Mouse (Mus musculus): ENCODE results near the gene Paxx. TPM values are rescaled to one million over a fixed set of nuclear protein-coding genes. Genes with fewer than 3 reads are reported as not detected.

Gene Paxx
- polyA plus RNA-seq, 1 experiment = 114 TPM

GRCm38 (mm10) chr2:25450853-25451647 is 9.8 kb downstream of the Paxx start:
- no peaks in the 10 kb centered on the region for H3K4me1 ChIP-seq (ENCODE audit: control insufficient read depth, insufficient read depth, low read length)
- 25% methylated on average over 8 of the region's 8 CpGs for WGBS
- H3K4me3 ChIP-seq (replicated peaks; ENCODE audit: control insufficient read depth, low read depth, low read length) = no peak overlapping the region
- no peak for TF ChIP-seq POLR2A (IDR thresholded peaks at IDR 0.05; ENCODE audit: borderline replicate concordance, control insufficient read depth, low read depth, low read length)
- TF ChIP-seq CTCF (IDR thresholded peaks at IDR 0.05; ENCODE audit: control insufficient read depth, insufficient read depth, low read length) = no peak
- no peak overlapping the region for H3K27ac ChIP-seq (ENCODE audit: control insufficient read depth, insufficient read depth, low read depth, low read length, poor library complexity)

GRCm38 (mm10) chr2:25442682-25443081 is 18.2 kb downstream of the Paxx start:
- H3K27ac ChIP-seq (ENCODE audit: control insufficient read depth, insufficient read depth, low read depth, low read length, poor library complexity) = no peak overlapping the region
- WGBS = 85% methylated on average over 14 of the region's 14 CpGs
- TF ChIP-seq CTCF (IDR thresholded peaks at IDR 0.05; ENCODE audit: control insufficient read depth, insufficient read depth, low read length) (no peak), POLR2A (IDR thresholded peaks at IDR 0.05; ENCODE audit: borderline replicate concordance, control insufficient read depth, low read depth, low read length) (no peak)
- H3K4me1 ChIP-seq (ENCODE audit: control insufficient read depth, insufficient read depth, low read length) = no peaks in the 10 kb centered on the region
- no peak overlapping the region for H3K4me3 ChIP-seq (replicated peaks; ENCODE audit: control insufficient read depth, low read depth, low read length)

DNA sequence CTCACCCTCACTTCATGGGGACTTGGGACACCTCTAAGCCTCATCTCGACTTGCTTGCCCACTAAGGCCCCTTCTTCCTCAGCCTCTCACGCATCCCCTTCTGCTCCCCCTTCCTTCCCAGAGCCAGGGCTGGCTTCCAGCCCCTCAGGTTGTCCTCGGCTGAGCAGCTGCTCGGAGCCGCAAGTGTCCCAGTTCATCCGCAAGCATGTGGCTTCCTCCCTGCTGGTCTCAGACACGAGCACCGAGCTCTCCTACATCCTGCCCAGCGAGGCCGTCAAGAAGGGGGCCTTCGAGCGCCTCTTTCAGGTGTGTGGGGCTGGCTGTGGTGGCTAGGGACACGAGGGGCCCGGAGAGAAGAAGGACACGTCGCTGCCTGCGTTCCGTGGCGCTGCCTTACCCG is 19.8 kb downstream of the Paxx start:
- 88% methylated on average over 20 of the region's 20 CpGs for WGBS
- TF ChIP-seq POLR2A (IDR thresholded peaks at IDR 0.05; ENCODE audit: borderline replicate concordance, control insufficient read depth, low read depth, low read length) (no peak), CTCF (IDR thresholded peaks at IDR 0.05; ENCODE audit: control insufficient read depth, insufficient read depth, low read length) (no peak)
- no peak overlapping the region for H3K4me3 ChIP-seq (replicated peaks; ENCODE audit: control insufficient read depth, low read depth, low read length)
- no peaks in the 10 kb centered on the region for H3K4me1 ChIP-seq (ENCODE audit: control insufficient read depth, insufficient read depth, low read length)
- H3K27ac ChIP-seq (ENCODE audit: control insufficient read depth, insufficient read depth, low read depth, low read length, poor library complexity) = no peak overlapping the region

DNA sequence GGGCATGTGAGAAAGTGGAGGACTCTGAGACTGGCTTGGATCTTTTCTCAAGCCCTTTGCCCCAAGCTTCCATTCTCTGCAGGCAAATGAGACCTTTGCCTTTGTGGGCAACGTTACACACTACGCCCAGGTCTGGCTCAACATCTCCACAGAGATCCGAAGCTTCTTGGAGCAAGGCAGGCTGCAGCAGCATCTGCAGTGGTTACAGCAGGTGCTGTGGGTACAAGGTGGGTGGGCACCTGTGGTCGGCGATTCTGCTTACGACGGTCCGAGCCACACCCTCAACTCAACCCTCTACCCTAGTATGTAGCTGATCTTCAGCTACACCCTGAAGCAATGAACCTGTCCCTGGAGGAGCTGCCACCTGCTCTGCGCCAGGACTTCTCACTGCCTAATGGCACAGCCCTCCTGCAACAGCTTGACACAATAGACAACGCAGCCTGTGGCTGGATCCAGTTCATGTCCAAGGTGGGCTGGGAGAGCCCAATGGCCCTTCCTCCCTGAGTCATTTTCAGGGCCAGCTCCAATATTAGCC is 24.5 kb downstream of the Paxx start:
- WGBS = 89% methylated on average over 10 of the region's 10 CpGs
- H3K27ac ChIP-seq (ENCODE audit: control insufficient read depth, insufficient read depth, low read depth, low read length, poor library complexity) = no peak overlapping the region

GRCm38 (mm10) chr2:25434292-25434691 is 26.6 kb downstream of the Paxx start:
- no peak overlapping the region for H3K4me3 ChIP-seq (replicated peaks; ENCODE audit: control insufficient read depth, low read depth, low read length)
- WGBS = 89% methylated on average over 8 of the region's 8 CpGs
- H3K4me1 ChIP-seq (ENCODE audit: control insufficient read depth, insufficient read depth, low read length) = no peaks in the 10 kb centered on the region
- TF ChIP-seq POLR2A (IDR thresholded peaks at IDR 0.05; ENCODE audit: borderline replicate concordance, control insufficient read depth, low read depth, low read length) (no peak), CTCF (IDR thresholded peaks at IDR 0.05; ENCODE audit: control insufficient read depth, insufficient read depth, low read length) (no peak)
- H3K27ac ChIP-seq (ENCODE audit: control insufficient read depth, insufficient read depth, low read depth, low read length, poor library complexity) = no peak overlapping the region

More for the DNA sequence above, 24.5 kb downstream of the Paxx start:
- TF ChIP-seq CTCF (IDR thresholded peaks at IDR 0.05; ENCODE audit: control insufficient read depth, insufficient read depth, low read length) (no peak), POLR2A (IDR thresholded peaks at IDR 0.05; ENCODE audit: borderline replicate concordance, control insufficient read depth, low read depth, low read length) (no peak)
- Histone ChIP-seq H3K4me3 (replicated peaks; ENCODE audit: control insufficient read depth, low read depth, low read length) (no peak overlapping the region), H3K4me1 (ENCODE audit: control insufficient read depth, insufficient read depth, low read length) (no peaks in the 10 kb centered on the region)

DNA sequence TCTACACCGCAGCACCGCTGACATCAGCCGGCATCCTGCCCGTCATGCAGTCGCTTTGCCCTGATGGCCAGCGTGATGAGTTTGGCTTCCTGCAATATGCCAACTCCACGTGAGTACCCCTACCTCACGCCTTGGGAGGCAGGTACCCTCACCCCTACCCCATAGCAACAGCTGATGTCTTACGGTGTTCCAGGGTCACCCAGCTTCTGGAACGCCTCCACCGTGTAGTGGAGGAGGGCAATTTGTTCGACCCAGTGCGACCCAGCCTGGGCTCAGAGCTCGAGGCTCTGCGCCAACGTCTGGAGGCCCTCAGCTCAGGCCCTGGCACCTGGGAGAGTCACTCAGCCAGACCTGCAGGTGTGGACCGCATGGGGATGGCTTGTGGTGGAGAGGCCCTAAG is 27.8 kb downstream of the Paxx start:
- TF ChIP-seq CTCF (IDR thresholded peaks at IDR 0.05; ENCODE audit: control insufficient read depth, insufficient read depth, low read length) (no peak), POLR2A (IDR thresholded peaks at IDR 0.05; ENCODE audit: borderline replicate concordance, control insufficient read depth, low read depth, low read length) (no peak)
- no peak overlapping the region for H3K4me3 ChIP-seq (replicated peaks; ENCODE audit: control insufficient read depth, low read depth, low read length)
- WGBS = 88% methylated on average over 17 of the region's 17 CpGs
- H3K4me1 ChIP-seq (ENCODE audit: control insufficient read depth, insufficient read depth, low read length) = no peaks in the 10 kb centered on the region
- no peak overlapping the region for H3K27ac ChIP-seq (ENCODE audit: control insufficient read depth, insufficient read depth, low read depth, low read length, poor library complexity)

DNA sequence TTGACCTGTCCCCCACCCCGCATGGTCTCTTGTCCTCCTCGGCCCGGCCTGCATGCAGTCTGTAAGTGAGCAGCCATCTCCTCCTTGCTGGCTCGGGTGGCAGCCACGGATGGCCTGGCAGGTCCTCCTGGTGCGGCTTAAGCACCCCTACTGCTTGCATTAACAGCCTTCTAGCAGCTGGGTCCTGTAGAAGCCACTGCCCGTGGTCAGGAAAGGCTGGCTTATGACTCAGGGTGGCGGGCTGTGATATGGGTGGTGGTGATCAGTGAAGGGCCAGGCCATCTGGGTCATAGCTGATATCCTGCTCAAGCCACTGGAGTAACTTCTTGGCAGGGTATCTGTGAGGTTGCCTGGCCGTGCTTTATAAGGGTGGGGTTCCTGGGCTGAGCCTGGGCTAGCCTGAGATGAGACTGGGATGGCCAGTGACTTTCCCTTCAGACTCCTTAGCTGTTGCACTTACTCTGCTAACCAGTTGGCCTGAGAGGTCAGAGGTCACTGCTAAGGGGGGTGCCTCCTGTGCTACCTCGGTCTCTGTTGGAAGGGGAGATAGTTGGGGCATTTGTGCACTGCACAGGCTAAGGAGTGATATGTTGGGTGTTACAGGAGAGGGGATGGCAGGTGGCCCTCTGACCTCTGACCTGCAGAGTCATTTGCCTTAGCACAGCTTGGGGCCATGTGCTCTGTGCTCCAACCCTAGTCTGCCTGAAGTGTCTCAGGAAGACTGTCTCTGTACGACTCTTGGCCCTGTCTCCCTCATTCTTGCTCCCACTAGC is 28.4 kb downstream of the Paxx start:
- Histone ChIP-seq H3K4me3 (replicated peaks; ENCODE audit: control insufficient read depth, low read depth, low read length) (no peak overlapping the region), H3K4me1 (ENCODE audit: control insufficient read depth, insufficient read depth, low read length) (no peaks in the 10 kb centered on the region; the same call in 1 of the 2 replicates), H3K27ac (ENCODE audit: control insufficient read depth, insufficient read depth, low read depth, low read length, poor library complexity) (no peak overlapping the region)
- 71% methylated on average over 11 of the region's 11 CpGs for WGBS
- TF ChIP-seq CTCF (IDR thresholded peaks at IDR 0.05; ENCODE audit: control insufficient read depth, insufficient read depth, low read length) = no peak

- Histone ChIP-seq H3K4me3 (replicated peaks; ENCODE audit: control insufficient read depth, low read depth, low read length) (no peak overlapping the region), H3K27ac (ENCODE audit: control insufficient read depth, insufficient read depth, low read depth, low read length, poor library complexity) (no peak overlapping the region), H3K4me1 (ENCODE audit: control insufficient read depth, insufficient read depth, low read length) (no peaks in the 10 kb centered on the region; the same call in 1 of the 2 replicates)
- 89% methylated on average over 6 of the region's 6 CpGs for WGBS
- no peak for TF ChIP-seq CTCF (IDR thresholded peaks at IDR 0.05; ENCODE audit: control insufficient read depth, insufficient read depth, low read length)
- TF ChIP-seq POLR2A (IDR thresholded peaks at IDR 0.05; ENCODE audit: borderline replicate concordance, control insufficient read depth, low read depth, low read length) = no peak
These were observed 29.5 kb downstream of the Paxx start for GRCm38 (mm10) chr2:25431308-25431855.
